In the genomic region with DNA sequence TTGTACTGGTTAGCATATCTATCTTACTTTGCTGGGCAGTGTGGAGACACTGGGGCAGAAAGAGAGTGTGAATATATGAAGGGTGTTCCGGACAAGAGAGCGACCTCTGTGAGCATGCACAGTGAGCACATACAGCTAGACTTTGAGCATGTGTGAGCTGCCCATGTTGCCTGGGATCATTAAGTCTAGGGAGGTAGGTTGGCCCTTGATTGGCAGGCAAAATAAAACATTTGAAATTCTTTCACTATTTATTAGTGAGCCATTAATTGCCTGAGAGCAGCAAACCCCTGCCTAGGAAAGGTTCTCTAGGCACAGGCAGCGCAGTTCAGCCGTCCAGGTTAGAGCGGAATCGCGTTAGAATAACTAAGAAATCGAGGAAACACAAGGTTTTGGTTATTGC, we compare ENCODE assay signal across 19 mouse cellular contexts.
DNase-seq lines count a peak whose midpoint lies in the region; ATAC-seq lines count a peak whose summit lies in the region.
"Had no signal": no experiment of that assay in that cellular context is flagged by ENCODE, and none has a peak within 500 bp of the region (broad histone marks: within the 10 kb centered on the region; RNA-seq: fewer than 3 reads in every experiment).

No protein-coding gene starts in this region.

- H3K4me2 ChIP-seq in kidney, embryonic 16.5 days (replicated peaks; ENCODE audit: low read depth, low read length): no peak overlapping the region
- H3K4me2 ChIP-seq: embryonic facial prominence, embryonic 15.5 days; hindbrain, embryonic 13.5 days had no signal

- H3K27ac ChIP-seq in kidney, embryonic 16.5 days (ENCODE audit: low read length): peak overlapping the region; percentile 86
- H3K27ac ChIP-seq: embryonic facial prominence, embryonic 15.5 days; forebrain, embryonic 10.5 days; gastrocnemius, adult 2 months; hindbrain, embryonic 13.5 days; hindbrain, postnatal 0 days had no signal

- H3K4me3 ChIP-seq in kidney, embryonic 16.5 days (ENCODE audit: low read length): no peak overlapping the region
- H3K4me3 ChIP-seq: embryonic facial prominence, embryonic 15.5 days; erythroblast, embryonic 14.5 days; forebrain, embryonic 10.5 days; gastrocnemius, adult 2 months; hindbrain, embryonic 13.5 days had no signal

- no peaks in the 10 kb centered on the region for H3K36me3 ChIP-seq in kidney, embryonic 16.5 days (ENCODE audit: insufficient read depth, low read length)
- H3K36me3 ChIP-seq: embryonic facial prominence, embryonic 15.5 days; forebrain, embryonic 10.5 days; hindbrain, embryonic 13.5 days had no signal

- peaks cover 34% of the 10 kb centered on the region for H3K4me1 ChIP-seq in kidney, embryonic 16.5 days (ENCODE audit: insufficient read depth, low read length)

- H3K9me3 ChIP-seq in kidney, embryonic 16.5 days (ENCODE audit: low read length): no peaks in the 10 kb centered on the region
- H3K9me3 ChIP-seq: embryonic facial prominence, embryonic 15.5 days; forebrain, embryonic 10.5 days; hindbrain, embryonic 13.5 days had no signal

- 62% methylated on average over 8 of the region's 8 CpGs for WGBS in kidney, embryonic 16.5 days

- peak; percentile 75 for ATAC-seq in kidney, embryonic 16.5 days (ENCODE audit: low FRiP score, low TSS enrichment)
- ATAC-seq in megakaryocyte progenitor cell, adult 5-6 weeks (replicated peaks; ENCODE audit: poor library complexity): no peak
- ATAC-seq: forebrain, embryonic 14.5 days; hindbrain, postnatal 0 days had no signal

- peak; percentile 54 for DNase-seq in kidney, adult 18-20 months
- DNase-seq in kidney, adult 8-10 months: peak; percentile 54 to 78
- peak; percentile 45 to 76 for DNase-seq in kidney, postnatal 25 days
- no peak for DNase-seq in adrenal gland, postnatal 36 days
- no peak for DNase-seq in right cerebral cortex, adult 18-20 months
- DNase-seq in testis, postnatal 14 days (ENCODE audit: low spot score): no peak
- DNase-seq: adrenal gland, adult 8-10 months; cerebellum, adult 11 months; cerebellum, adult 9-11 months; gastrocnemius, adult 2 months; heart, postnatal 10 days had no signal

- H3K9ac ChIP-seq in kidney, embryonic 16.5 days (replicated peaks; ENCODE audit: low read length): no peak overlapping the region
- H3K9ac ChIP-seq: embryonic facial prominence, embryonic 15.5 days; hindbrain, embryonic 13.5 days had no signal

- no peaks in the 10 kb centered on the region for H3K27me3 ChIP-seq in kidney, embryonic 16.5 days (ENCODE audit: insufficient read depth, low read length)
- H3K27me3 ChIP-seq: embryonic facial prominence, embryonic 15.5 days; hindbrain, embryonic 13.5 days had no signal

Comparison
In these comparisons a context has a peak if more than half of its experiments do, and no peak if none do; other contexts are left out.
1. DNase-seq: peak in kidney, adult 18-20 months (single experiment), kidney, adult 8-10 months (2 of 2) and kidney, postnatal 25 days (2 of 2); none in adrenal gland, postnatal 36 days (0 of 2), right cerebral cortex, adult 18-20 months (single experiment) and testis, postnatal 14 days (single experiment).